Mouse (Mus musculus) cerebellum, adult 2 months (tissue): ENCODE data around the gene Ncln.

Experiments
- CTCF ChIP-seq: fragments of 200-500 bp; IDR thresholded peaks from 2 replicates; pipeline ENCODE4 v1.5.1; 2011; ENCODE audit warnings: low read depth, mild to moderate bottlenecking, control low read depth, low read length, moderate library complexity, borderline replicate concordance; ENCODE audit not compliant: insufficient read depth
- POLR2A ChIP-seq: fragments of 200-500 bp; IDR thresholded peaks from 2 replicates; pipeline ENCODE4 v1.6.1; 2011; ENCODE audit warnings: low read length, control low read depth, borderline replicate concordance; ENCODE audit not compliant: insufficient read depth

- no peak for TF ChIP-seq CTCF
- TF ChIP-seq POLR2A = no peak
Observed at GRCm38 (mm10) chr10:81460951-81461350, 35.2 kb downstream of the Ncln start.
